Mouse (Mus musculus): ENCODE measurements around the gene Rnf17. TPM values are rescaled to one million over a fixed set of nuclear protein-coding genes. Genes with fewer than 3 reads are reported as not detected.

Rnf17 gene
- 1.1 and 1.8 TPM in 2 replicates for polyA plus RNA-seq (2015; fragmentation: Nextera tagmentation; extraction: Ambion mirVana)

- H3K27ac ChIP-seq (ENCODE audit: low read length), result no peak within 1 kb of the TSS
- H3K36me3 ChIP-seq (ENCODE audit: control insufficient read depth, insufficient read depth), result no peaks in the 10 kb centered on the region
- no peaks in the 10 kb centered on the region for H3K9me3 ChIP-seq (replicated peaks; ENCODE audit: control insufficient read depth, low read length)
- no peaks in the 10 kb centered on the region for H3K4me1 ChIP-seq (ENCODE audit: control insufficient read depth, insufficient read depth, low read length)
- WGBS, result 60% methylated on average over 34 of the region's 34 CpGs
- peak within 1 kb of the TSS; percentile 44 for H3K4me2 ChIP-seq (ENCODE audit: low read depth, low read length)
- peak within 1 kb of the TSS; percentile 35 for H3K4me3 ChIP-seq (ENCODE audit: low read length)
- H3K27me3 ChIP-seq (ENCODE audit: control insufficient read depth, insufficient read depth, low read length), result no peaks in the 10 kb centered on the region
- H3K9ac ChIP-seq (ENCODE audit: low read length), result no peak within 1 kb of the TSS
- no peak for ATAC-seq (replicated peaks; ENCODE audit: extremely low read depth, insufficient read depth, low FRiP score)
Observed at GRCm38 (mm10) chr14:56402311-56403071, at the start of gene Rnf17. Gene Rnf17, plus strand, starts transcription at chr14:56402581.

- Histone ChIP-seq H3K9me3 (replicated peaks; ENCODE audit: control insufficient read depth, low read length) (no peaks in the 10 kb centered on the region), H3K4me2 (ENCODE audit: low read depth, low read length) (no peak overlapping the region), H3K27ac (ENCODE audit: low read length) (no peak overlapping the region), H3K36me3 (ENCODE audit: control insufficient read depth, insufficient read depth) (no peaks in the 10 kb centered on the region), H3K9ac (ENCODE audit: low read length) (no peak overlapping the region), H3K27me3 (ENCODE audit: control insufficient read depth, insufficient read depth, low read length) (no peaks in the 10 kb centered on the region), H3K4me1 (ENCODE audit: control insufficient read depth, insufficient read depth, low read length) (no peaks in the 10 kb centered on the region), H3K4me3 (ENCODE audit: low read length) (no peak overlapping the region)
- WGBS, result 56% methylated on average over 3 of the region's 3 CpGs
- ATAC-seq (replicated peaks; ENCODE audit: extremely low read depth, insufficient read depth, low FRiP score), result no peak
Observed at GRCm38 (mm10) chr14:56354803-56355202, 47.6 kb upstream of the Rnf17 start.

GRCm38 (mm10) chr14:56355396-56355795 is 47.0 kb upstream of the Rnf17 start:
- Histone ChIP-seq H3K27ac (ENCODE audit: low read length) (no peak overlapping the region), H3K4me2 (ENCODE audit: low read depth, low read length) (no peak overlapping the region)
- ATAC-seq (replicated peaks; ENCODE audit: extremely low read depth, insufficient read depth, low FRiP score), result no peak

GRCm38 (mm10) chr14:56356196-56356595 is 46.2 kb upstream of the Rnf17 start:
- no peak for ATAC-seq (replicated peaks; ENCODE audit: extremely low read depth, insufficient read depth, low FRiP score)
- H3K9me3 ChIP-seq (replicated peaks; ENCODE audit: control insufficient read depth, low read length), result no peaks in the 10 kb centered on the region
- H3K4me1 ChIP-seq (ENCODE audit: control insufficient read depth, insufficient read depth, low read length), result no peaks in the 10 kb centered on the region
- H3K36me3 ChIP-seq (ENCODE audit: control insufficient read depth, insufficient read depth), result no peaks in the 10 kb centered on the region
- H3K4me3 ChIP-seq (ENCODE audit: low read length), result no peak overlapping the region
- H3K27ac ChIP-seq (ENCODE audit: low read length), result no peak overlapping the region
- no peak overlapping the region for H3K9ac ChIP-seq (ENCODE audit: low read length)
- H3K27me3 ChIP-seq (ENCODE audit: control insufficient read depth, insufficient read depth, low read length), result no peaks in the 10 kb centered on the region
- no peak overlapping the region for H3K4me2 ChIP-seq (ENCODE audit: low read depth, low read length)
- WGBS, result 88% methylated on average over 6 of the region's 6 CpGs

More at GRCm38 (mm10) chr14:56355396-56355795, 47.0 kb upstream of the Rnf17 start:
- H3K36me3 ChIP-seq (ENCODE audit: control insufficient read depth, insufficient read depth), result no peaks in the 10 kb centered on the region
- 64% methylated on average over 8 of the region's 8 CpGs for WGBS
- H3K9me3 ChIP-seq (replicated peaks; ENCODE audit: control insufficient read depth, low read length), result no peaks in the 10 kb centered on the region
- H3K9ac ChIP-seq (ENCODE audit: low read length), result no peak overlapping the region
- H3K27me3 ChIP-seq (ENCODE audit: control insufficient read depth, insufficient read depth, low read length), result no peaks in the 10 kb centered on the region
- H3K4me1 ChIP-seq (ENCODE audit: control insufficient read depth, insufficient read depth, low read length), result no peaks in the 10 kb centered on the region
- no peak overlapping the region for H3K4me3 ChIP-seq (ENCODE audit: low read length)

- no peak overlapping the region for H3K27ac ChIP-seq (ENCODE audit: low read length)
- no peak for ATAC-seq (replicated peaks; ENCODE audit: extremely low read depth, insufficient read depth, low FRiP score)
- H3K9ac ChIP-seq (ENCODE audit: low read length), result no peak overlapping the region
- no peak overlapping the region for H3K4me3 ChIP-seq (ENCODE audit: low read length)
- 82% methylated on average over 7 of the region's 7 CpGs for WGBS
- no peaks in the 10 kb centered on the region for H3K9me3 ChIP-seq (replicated peaks; ENCODE audit: control insufficient read depth, low read length)
- peaks cover 10% of the 10 kb centered on the region for H3K27me3 ChIP-seq (ENCODE audit: control insufficient read depth, insufficient read depth, low read length)
- no peak overlapping the region for H3K4me2 ChIP-seq (ENCODE audit: low read depth, low read length)
- no peaks in the 10 kb centered on the region for H3K4me1 ChIP-seq (ENCODE audit: control insufficient read depth, insufficient read depth, low read length)
- H3K36me3 ChIP-seq (ENCODE audit: control insufficient read depth, insufficient read depth), result no peaks in the 10 kb centered on the region
Observed at GRCm38 (mm10) chr14:56358422-56358821, 44.0 kb upstream of the Rnf17 start.

GRCm38 (mm10) chr14:56359131-56359530 is 43.2 kb upstream of the Rnf17 start:
- 56% methylated on average over 6 of the region's 6 CpGs for WGBS
- H3K4me2 ChIP-seq (ENCODE audit: low read depth, low read length), result no peak overlapping the region

GRCm38 (mm10) chr14:56364711-56365237 is 37.6 kb upstream of the Rnf17 start, which contains the start of gene Atp12a:
Gene Atp12a, plus strand, starts transcription at chr14:56365068.
- no peak within 1 kb of the TSS for H3K27ac ChIP-seq (ENCODE audit: low read length)
- under 1% methylated on average over 48 of the region's 48 CpGs for WGBS

More at GRCm38 (mm10) chr14:56359131-56359530, 43.2 kb upstream of the Rnf17 start:
- Histone ChIP-seq H3K36me3 (ENCODE audit: control insufficient read depth, insufficient read depth) (no peaks in the 10 kb centered on the region), H3K4me3 (ENCODE audit: low read length) (no peak overlapping the region), H3K4me1 (ENCODE audit: control insufficient read depth, insufficient read depth, low read length) (no peaks in the 10 kb centered on the region), H3K27me3 (ENCODE audit: control insufficient read depth, insufficient read depth, low read length) (peaks cover 17% of the 10 kb centered on the region), H3K27ac (ENCODE audit: low read length) (no peak overlapping the region), H3K9me3 (replicated peaks; ENCODE audit: control insufficient read depth, low read length) (no peaks in the 10 kb centered on the region), H3K9ac (ENCODE audit: low read length) (no peak overlapping the region)
- ATAC-seq (replicated peaks; ENCODE audit: extremely low read depth, insufficient read depth, low FRiP score), result no peak

GRCm38 (mm10) chr14:56365292-56365691 is 37.1 kb upstream of the Rnf17 start:
- Histone ChIP-seq H3K36me3 (ENCODE audit: control insufficient read depth, insufficient read depth) (no peaks in the 10 kb centered on the region), H3K9me3 (replicated peaks; ENCODE audit: control insufficient read depth, low read length) (no peaks in the 10 kb centered on the region), H3K4me3 (ENCODE audit: low read length) (peak overlapping the region; percentile 44), H3K4me2 (ENCODE audit: low read depth, low read length) (peak overlapping the region; percentile 62), H3K27ac (ENCODE audit: low read length) (no peak overlapping the region), H3K9ac (ENCODE audit: low read length) (no peak overlapping the region), H3K27me3 (ENCODE audit: control insufficient read depth, insufficient read depth, low read length) (peaks cover 46% of the 10 kb centered on the region), H3K4me1 (ENCODE audit: control insufficient read depth, insufficient read depth, low read length) (peaks cover 3% of the 10 kb centered on the region)
- no peak for ATAC-seq (replicated peaks; ENCODE audit: extremely low read depth, insufficient read depth, low FRiP score)
- WGBS, result 20% methylated on average over 8 of the region's 8 CpGs

More at GRCm38 (mm10) chr14:56364711-56365237, 37.6 kb upstream of the Rnf17 start, which contains the start of gene Atp12a:
- H3K4me1 ChIP-seq (ENCODE audit: control insufficient read depth, insufficient read depth, low read length), result peaks cover 3% of the 10 kb centered on the region
- no peak for ATAC-seq (replicated peaks; ENCODE audit: extremely low read depth, insufficient read depth, low FRiP score)
- peak within 1 kb of the TSS; percentile 62 for H3K4me2 ChIP-seq (ENCODE audit: low read depth, low read length)
- no peaks in the 10 kb centered on the region for H3K36me3 ChIP-seq (ENCODE audit: control insufficient read depth, insufficient read depth)
- no peak within 1 kb of the TSS for H3K9ac ChIP-seq (ENCODE audit: low read length)
- peak within 1 kb of the TSS; percentile 44 for H3K4me3 ChIP-seq (ENCODE audit: low read length)
- H3K27me3 ChIP-seq (ENCODE audit: control insufficient read depth, insufficient read depth, low read length), result peaks cover 46% of the 10 kb centered on the region
- H3K9me3 ChIP-seq (replicated peaks; ENCODE audit: control insufficient read depth, low read length), result no peaks in the 10 kb centered on the region

- Histone ChIP-seq H3K9me3 (replicated peaks; ENCODE audit: control insufficient read depth, low read length) (no peaks in the 10 kb centered on the region), H3K9ac (ENCODE audit: low read length) (no peak overlapping the region), H3K4me1 (ENCODE audit: control insufficient read depth, insufficient read depth, low read length) (peaks cover 3% of the 10 kb centered on the region), H3K36me3 (ENCODE audit: control insufficient read depth, insufficient read depth) (no peaks in the 10 kb centered on the region), H3K4me3 (ENCODE audit: low read length) (no peak overlapping the region), H3K4me2 (ENCODE audit: low read depth, low read length) (no peak overlapping the region; the same call in 1 of the 2 replicates), H3K27me3 (ENCODE audit: control insufficient read depth, insufficient read depth, low read length) (peaks cover 46% of the 10 kb centered on the region), H3K27ac (ENCODE audit: low read length) (no peak overlapping the region)
- no peak for ATAC-seq (replicated peaks; ENCODE audit: extremely low read depth, insufficient read depth, low FRiP score)
- 18% methylated on average over 15 of the region's 15 CpGs for WGBS
Observed at GRCm38 (mm10) chr14:56366712-56367111, 35.7 kb upstream of the Rnf17 start.

All from heart, embryonic 16.5 days (tissue).